Mouse (Mus musculus) G1E (cell line): ENCODE measurements around the gene AY074887.

Source experiments
- CTCF ChIP-seq: IDR thresholded peaks from 2 replicates; pipeline ENCODE4 v1.5.1; 2012; ENCODE audit warnings: low read depth, low read length, inconsistent platforms, mixed read lengths
- GATA1 ChIP-seq: IDR thresholded peaks from 2 replicates; pipeline ENCODE4 v1.6.1; 2012; ENCODE audit warnings: borderline replicate concordance, low read length, inconsistent platforms, mixed read lengths
- GATA2 ChIP-seq: IDR thresholded peaks from 2 replicates; pipeline ENCODE4 v1.6.1; 2012; ENCODE audit warnings: low read depth, low read length, inconsistent platforms, borderline replicate concordance
- TAL1 ChIP-seq: conservative IDR thresholded peaks from 2 replicates; pipeline ENCODE4 v1.6.1; 2012; ENCODE audit warnings: low read depth, low read length, inconsistent platforms, mixed read lengths

- TF ChIP-seq CTCF (no peak), GATA2 (no peak), TAL1 (no peak), GATA1 (no peak)
These were observed 30.9 kb downstream of the AY074887 start for GRCm38 (mm10) chr9:54919946-54920345.
